Mouse (Mus musculus) megakaryocyte, embryonic 14.5 days (primary cell): ENCODE measurements around the gene Hmg20b.

ENCODE experiments used
- FLI1 ChIP-seq: IDR thresholded peaks from 2 replicates; pipeline ENCODE4 v1.6.1; 2012; ENCODE audit warnings: low read length, inconsistent platforms, mixed read lengths
- GATA1 ChIP-seq: IDR thresholded peaks from 3 replicates; pipeline ENCODE4 v1.6.1; 2012; ENCODE audit warnings: mixed read lengths, low read length, inconsistent platforms, borderline replicate concordance

GRCm38 (mm10) chr10:81399296-81399695 lies 49.0 kb upstream of the Hmg20b start:
- TF ChIP-seq GATA1 (no peak), FLI1 (no peak)
